Mouse (Mus musculus): Measurements from ENCODE around the gene Olfr1008.
"Not testable (repeated sequence)": the region's sequence is repeated elsewhere in the genome, so short reads cannot be mapped to it uniquely, and the experiment has no call there.

The Olfr1008 gene

GRCm38 (mm10) chr2:85689131-85689530 is at the start of gene Olfr1008:
TSS of gene Olfr1008 (plus strand) at chr2:85689431.
- DNase-seq (ENCODE audit: low read depth, low spot score): no peak

GRCm38 (mm10) chr2:85650604-85651003 is 38.6 kb upstream of the Olfr1008 start, which contains the start of gene Olfr1002:
TSS of gene Olfr1002 (minus strand) at chr2:85650704.
- no peak for DNase-seq (ENCODE audit: low read depth, low spot score)

- not testable (repeated sequence) for DNase-seq (ENCODE audit: low read depth, low spot score)
Observed at GRCm38 (mm10) chr2:85664355-85664754, 24.9 kb upstream of the Olfr1008 start, which contains the start of gene Olfr154. TSS of gene Olfr154 (minus strand) at chr2:85664455.

- DNase-seq (ENCODE audit: low read depth, low spot score): no peak
Observed at GRCm38 (mm10) chr2:85678667-85679066, 10.6 kb upstream of the Olfr1008 start, which contains the start of gene Olfr1006. TSS of gene Olfr1006 (minus strand) at chr2:85678767.

GRCm38 (mm10) chr2:85710680-85711079 is 21.4 kb downstream of the Olfr1008 start:
- DNase-seq (ENCODE audit: low read depth, low spot score): not testable (repeated sequence)

GRCm38 (mm10) chr2:85711159-85711558 is 21.9 kb downstream of the Olfr1008 start:
- DNase-seq (ENCODE audit: low read depth, low spot score): no peak

GRCm38 (mm10) chr2:85715119-85715518 is 25.9 kb downstream of the Olfr1008 start, which contains the start of gene Olfr1009:
TSS of gene Olfr1009 (plus strand) at chr2:85715419.
- no peak for DNase-seq (ENCODE audit: low read depth, low spot score)

GRCm38 (mm10) chr2:85725793-85726192 is 36.6 kb downstream of the Olfr1008 start:
- DNase-seq (ENCODE audit: low read depth, low spot score): peak; percentile 30
